In genomic region chr11:6178673-6179166, GRCm38 (mm10) we compare ENCODE assay signal across 8 mouse cellular contexts. TPM values are rescaled to one million over a fixed set of nuclear protein-coding genes. Genes with fewer than 3 reads are reported as not detected.
DNase-seq lines count a peak whose midpoint lies in the region; ATAC-seq and TF ChIP-seq lines count a peak whose summit lies in the region.

No protein-coding gene starts in this region.

- no peaks in the 10 kb centered on the region for H3K36me3 ChIP-seq in heart, postnatal 0 days (replicated peaks; ENCODE audit: control insufficient read depth, insufficient read depth, low read length)

- H3K9ac ChIP-seq in heart, postnatal 0 days (replicated peaks; ENCODE audit: low read depth, low read length): no peak overlapping the region; the same call in 1 of the 2 replicates

- TF ChIP-seq POLR2A in cerebellum, adult 2 months (IDR thresholded peaks at IDR 0.05; ENCODE audit: borderline replicate concordance, insufficient read depth, low read length): no peak

- no peak for TF ChIP-seq EP300 in heart, postnatal 0 days (IDR thresholded peaks at IDR 0.05; ENCODE audit: low read depth)

- no peak for TF ChIP-seq CTCF in cerebellum, adult 2 months (IDR thresholded peaks at IDR 0.05; ENCODE audit: borderline replicate concordance, insufficient read depth, low read depth, low read length)
- TF ChIP-seq CTCF in heart, postnatal 0 days (IDR thresholded peaks at IDR 0.05; ENCODE audit: low read depth): no peak

- H3K27me3 ChIP-seq in cerebellum, adult 2 months (ENCODE audit: control insufficient read depth, insufficient read depth, low read length): no peaks in the 10 kb centered on the region
- no peaks in the 10 kb centered on the region for H3K27me3 ChIP-seq in heart, postnatal 0 days (ENCODE audit: control insufficient read depth, insufficient read depth, low read length)

- H3K4me3 ChIP-seq in cerebellum, adult 2 months (replicated peaks; ENCODE audit: insufficient read depth, low read depth, low read length): no peak overlapping the region
- H3K4me3 ChIP-seq in heart, postnatal 0 days (ENCODE audit: low read depth, low read length): no peak overlapping the region

- 43% methylated on average over 2 of the region's 2 CpGs for WGBS in cerebellum, adult 2 months
- WGBS in heart, postnatal 0 days: 33% methylated on average over 2 of the region's 2 CpGs

- H3K27ac ChIP-seq in cerebellum, adult 2 months (ENCODE audit: insufficient read depth, low read length): 0 out of 2 replicates have a peak overlapping the region, but pooled peaks have one; percentile 11
- peak overlapping the region; percentile 67 for H3K27ac ChIP-seq in heart, postnatal 0 days (ENCODE audit: low read depth)

- peaks cover 15% of the 10 kb centered on the region for H3K4me1 ChIP-seq in cerebellum, adult 2 months (ENCODE audit: control insufficient read depth, insufficient read depth, low read length)
- H3K4me1 ChIP-seq in heart, postnatal 0 days (ENCODE audit: control insufficient read depth, insufficient read depth): peaks cover 38% of the 10 kb centered on the region

- no peak overlapping the region for H3K4me2 ChIP-seq in heart, postnatal 0 days (ENCODE audit: low read depth, low read length)

- no peak for DNase-seq in cerebellum, adult 2 months
- no peak for DNase-seq in cerebellum, adult 9-11 months
- peak; percentile 25 for DNase-seq in lung, postnatal 36 days
- no peak for DNase-seq in lung, postnatal 14 days
- DNase-seq in heart, postnatal 0 days (ENCODE audit: low spot score): peak; percentile 46
- DNase-seq in adrenal gland, adult 8-10 months: no peak
- DNase-seq in retina, embryonic 14.5 days (ENCODE audit: low spot score): no peak

- H3K9me3 ChIP-seq in heart, postnatal 0 days (replicated peaks; ENCODE audit: control insufficient read depth, low read length): no peaks in the 10 kb centered on the region

- no peak for ATAC-seq in heart, postnatal 0 days (ENCODE audit: insufficient read depth, low read depth)
- ATAC-seq in megakaryocyte progenitor cell, adult 5-6 weeks (replicated peaks; ENCODE audit: poor library complexity): peak; percentile 35

RNA-seq across cellular contexts. Expression of gene A730071L15Rik, which starts 21.1 kb away (rescaled TPM):
- 0.15 and 0.16 TPM in 2 replicates for polyA plus RNA-seq in cerebellum, adult 2 months (2012; rRNA removed)
- total RNA-seq in heart, postnatal 0 days (2014; rRNA removed; ENCODE audit: low replicate concordance): not detected in 2 replicates
- 0.30 and 0.41 TPM in 2 replicates for polyA plus RNA-seq in heart, postnatal 0 days (2015; fragmentation: Nextera tagmentation; extraction: Ambion mirVana)
- 0.42 and 0.67 TPM in 2 replicates for total RNA-seq in megakaryocyte progenitor cell, adult 5-6 weeks (2015)
- 0.51 and 1.7 TPM in 2 replicates for total RNA-seq in megakaryocyte progenitor cell, adult 5-6 weeks (2017)
- under 1 TPM in 2 of 4 experiments, not detected in 2; 0.17 to 0.30 TPM for total RNA-seq in adrenal gland, adult 8-10 months (2022)

RNA-seq across cellular contexts. Expression of gene Nudcd3, which starts 21.5 kb away (rescaled TPM):
- 91.5 and 96.0 TPM in 2 replicates for polyA plus RNA-seq in cerebellum, adult 2 months (2012; rRNA removed)
- total RNA-seq in heart, postnatal 0 days (2014; rRNA removed; ENCODE audit: low replicate concordance): 37.0 and 37.8 TPM in 2 replicates
- polyA plus RNA-seq in heart, postnatal 0 days (2015; fragmentation: Nextera tagmentation; extraction: Ambion mirVana): 25.0 and 29.2 TPM in 2 replicates
- total RNA-seq in megakaryocyte progenitor cell, adult 5-6 weeks (2015): 15.6 and 22.7 TPM in 2 replicates
- 33.4 and 36.9 TPM in 2 replicates for total RNA-seq in megakaryocyte progenitor cell, adult 5-6 weeks (2017)
- total RNA-seq in adrenal gland, adult 8-10 months (2022): 10 to 100 TPM; 69.6 to 92.4 (median 82.8) TPM

RNA-seq across cellular contexts. Expression of gene Npc1l1, which starts 51.2 kb away (rescaled TPM):
- polyA plus RNA-seq in cerebellum, adult 2 months (2012; rRNA removed): 1.2 and 1.3 TPM in 2 replicates
- total RNA-seq in heart, postnatal 0 days (2014; rRNA removed; ENCODE audit: low replicate concordance): not detected in 2 replicates
- polyA plus RNA-seq in heart, postnatal 0 days (2015; fragmentation: Nextera tagmentation; extraction: Ambion mirVana): 0.04 TPM in 1 of 2 replicates, not detected in the other
- total RNA-seq in megakaryocyte progenitor cell, adult 5-6 weeks (2015): not detected in 2 replicates
- not detected in 2 replicates for total RNA-seq in megakaryocyte progenitor cell, adult 5-6 weeks (2017)
- under 1 TPM in 2 of 4 experiments, not detected in 2; 0.13 to 0.15 TPM for total RNA-seq in adrenal gland, adult 8-10 months (2022)

Comparison
In these comparisons a context has a peak if more than half of its experiments do, and no peak if none do; other contexts are left out.
1. DNase-seq: peak in lung, postnatal 36 days (single experiment) and heart, postnatal 0 days (single experiment); none in cerebellum, adult 2 months (0 of 2), cerebellum, adult 9-11 months (single experiment), lung, postnatal 14 days (single experiment), adrenal gland, adult 8-10 months (single experiment) and retina, embryonic 14.5 days (single experiment).